Mouse (Mus musculus) megakaryocyte-erythroid progenitor cell, adult 5-6 weeks (primary cell): ENCODE results near the gene Nvl. TPM values are rescaled to one million over a fixed set of nuclear protein-coding genes. Genes with fewer than 3 reads are reported as not detected.

ENCODE experiments used
- ATAC-seq: replicated peaks from 2 replicates; pipeline ENCODE4 v1.8.0; 2016; ENCODE audit warnings: mild to moderate bottlenecking, inconsistent platforms; ENCODE audit not compliant: severe bottlenecking, poor library complexity, low FRiP score, low TSS enrichment
- total RNA-seq, 2 experiments: library from RNA; stranded (forward) in 1 of 2; stranded (reverse) in 1 of 2; fragments of 200-1000, 215-1000 nt in 1 of 2; fragments of >200 nt in 1 of 2; fragmentation: Nextera tagmentation in 1 of 2; gene quantifications; 2 replicates each; pipeline ENCODE4 v1.2.3; 2014 to 2017

Nvl gene
- total RNA-seq (2014; fragmentation: Nextera tagmentation) (54.5 and 64.7 TPM in 2 replicates), total RNA-seq (2017) (36.3 and 37.0 TPM in 2 replicates)

DNA sequence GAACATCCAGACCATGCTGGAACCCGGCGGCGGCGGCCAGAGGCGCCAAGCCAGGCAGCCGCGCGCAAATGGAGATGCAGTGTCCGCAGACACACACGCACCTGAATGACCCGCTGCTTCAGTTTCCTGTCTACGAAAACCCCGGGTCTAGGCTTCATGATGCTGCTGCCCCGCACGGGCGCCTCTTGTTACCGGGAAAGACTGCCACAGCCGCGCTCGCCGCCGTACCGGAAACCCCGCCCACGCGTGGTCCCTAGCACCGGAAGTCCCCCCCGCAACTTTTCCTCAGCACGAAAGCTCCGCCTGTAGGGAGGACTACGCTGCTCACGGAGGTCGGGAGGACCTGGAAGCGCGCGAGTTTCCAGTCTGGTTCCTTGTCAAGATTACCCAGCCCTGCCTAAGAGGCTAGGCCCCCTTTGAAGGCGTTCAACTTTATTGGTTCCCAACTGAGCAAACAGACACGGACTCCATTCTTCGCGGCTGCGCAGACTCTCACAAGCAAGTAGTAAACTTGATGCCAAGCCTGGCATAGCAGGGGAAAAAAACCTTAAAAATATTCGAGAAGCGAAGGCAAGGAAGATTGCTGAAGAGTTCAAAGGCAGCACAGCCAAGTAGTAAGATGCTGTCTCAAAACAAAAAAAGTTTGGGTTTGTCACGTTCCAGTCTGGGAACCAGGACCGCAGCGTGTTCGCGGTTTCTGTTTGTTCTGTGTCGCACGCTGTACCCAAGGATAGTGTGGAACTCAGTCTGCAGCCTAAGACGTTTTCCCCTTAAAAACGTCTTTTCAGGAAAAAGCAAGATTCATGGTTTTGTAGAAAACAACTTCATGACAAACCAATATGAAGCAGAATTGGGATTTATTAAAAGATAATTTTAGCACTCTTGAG, at the start of gene Nvl, which contains the start of gene Cnih4:
Gene Nvl (minus strand): TSS at position 255 of the 887 bp plus-strand sequence.
Gene Cnih4 (plus strand): TSS at position 744 of the 887 bp plus-strand sequence.
- peak; percentile 93 for ATAC-seq

DNA sequence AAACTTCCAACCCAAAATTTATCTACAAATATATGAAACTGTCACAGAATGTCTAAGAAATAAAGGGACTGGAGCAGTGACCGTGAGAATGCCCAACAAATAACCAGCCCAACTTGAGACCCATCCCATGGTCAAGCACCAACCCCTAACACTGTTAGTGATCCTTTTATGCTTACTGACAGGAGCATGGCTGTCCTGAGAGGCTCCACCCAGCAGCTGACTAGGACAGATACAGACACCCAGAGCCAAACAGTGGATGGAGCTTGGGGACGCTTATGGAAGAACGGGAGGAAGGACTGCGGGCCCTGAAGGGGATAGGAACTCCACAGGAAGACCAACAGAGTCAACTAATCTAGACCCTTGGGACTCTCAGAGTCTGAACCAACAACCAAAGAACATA, 44.9 kb upstream of the Nvl start:
- no peak for ATAC-seq

DNA sequence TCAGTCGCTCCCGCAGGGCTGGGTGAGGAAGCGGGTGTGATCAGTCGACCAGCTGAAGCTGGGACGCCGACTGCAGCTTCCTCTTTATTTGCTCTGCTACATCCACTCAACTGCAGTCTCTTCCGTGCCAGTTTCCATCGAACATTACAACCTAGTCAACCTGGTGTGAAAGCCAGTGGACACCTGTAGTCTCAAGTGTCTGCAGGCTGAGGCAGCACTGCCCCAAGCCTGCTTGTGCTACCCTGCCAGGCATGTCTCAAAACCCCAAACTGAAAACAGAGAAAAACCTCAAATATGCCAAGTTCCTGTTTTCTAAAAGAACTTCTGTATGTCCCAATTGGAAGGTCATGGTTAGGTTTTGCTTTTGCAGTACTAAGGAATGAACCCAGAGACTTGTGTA, 26.2 kb upstream of the Nvl start:
- peak; percentile 51; the same call in 1 of the 2 replicates for ATAC-seq

DNA sequence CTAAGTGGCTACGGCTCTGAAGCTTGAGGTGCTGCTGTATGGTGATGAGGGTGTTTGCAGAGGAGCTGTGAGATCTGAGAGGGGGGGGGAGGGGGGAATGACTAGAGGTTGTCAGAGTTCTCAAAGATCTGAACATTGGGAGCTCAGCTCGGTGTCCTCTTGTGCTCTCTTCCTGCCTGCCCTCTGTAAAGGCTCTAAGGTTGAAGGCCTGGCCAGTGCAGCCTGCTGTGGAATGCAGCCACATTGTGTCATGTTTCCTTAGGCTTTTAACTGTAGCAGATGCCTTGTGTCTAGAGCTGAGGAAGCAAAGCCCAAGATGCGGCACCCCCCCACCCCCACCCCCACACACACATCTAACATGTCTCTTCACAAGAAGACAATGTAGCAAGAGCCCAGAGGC, 24.4 kb upstream of the Nvl start:
- ATAC-seq, result no peak

DNA sequence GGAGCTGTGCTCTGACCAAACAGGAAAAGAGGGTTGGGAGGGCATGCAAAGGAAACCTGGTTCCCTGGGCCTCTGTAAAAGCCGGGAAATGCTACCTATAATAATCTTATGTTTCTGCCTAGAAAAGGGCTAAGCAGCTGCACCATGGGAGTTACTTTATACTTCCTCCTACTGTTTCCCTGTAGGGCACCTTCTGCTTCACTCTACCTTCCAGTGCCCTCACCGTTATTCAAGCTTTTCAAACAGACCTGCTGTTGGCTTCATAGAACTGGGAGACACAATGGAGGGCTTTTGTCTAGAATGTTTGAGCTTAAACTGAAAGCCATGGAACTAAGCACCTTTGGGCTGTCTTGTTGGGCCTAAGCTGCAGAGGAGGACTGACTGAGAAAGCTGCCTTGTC, 23.8 kb upstream of the Nvl start:
- ATAC-seq, result no peak

DNA sequence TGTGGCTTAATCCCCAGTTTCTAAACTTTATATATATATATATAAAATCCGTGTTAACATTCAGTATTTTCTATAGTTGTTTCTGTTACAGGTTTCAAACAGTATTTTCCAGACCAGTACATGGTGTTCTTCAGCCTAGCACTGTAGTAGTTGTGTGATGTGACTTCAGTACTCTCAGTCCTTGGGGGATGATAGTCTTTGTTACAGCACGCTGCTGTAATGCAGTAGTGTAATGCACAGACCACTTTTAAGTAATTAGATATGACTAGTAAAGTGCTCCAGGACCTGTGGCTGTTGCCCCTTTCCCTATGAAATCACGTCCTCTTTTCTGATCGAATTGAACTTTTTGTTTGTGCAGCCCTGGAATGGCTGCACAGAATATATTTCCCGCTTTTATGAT, 7.5 kb upstream of the Nvl start:
- no peak for ATAC-seq

DNA sequence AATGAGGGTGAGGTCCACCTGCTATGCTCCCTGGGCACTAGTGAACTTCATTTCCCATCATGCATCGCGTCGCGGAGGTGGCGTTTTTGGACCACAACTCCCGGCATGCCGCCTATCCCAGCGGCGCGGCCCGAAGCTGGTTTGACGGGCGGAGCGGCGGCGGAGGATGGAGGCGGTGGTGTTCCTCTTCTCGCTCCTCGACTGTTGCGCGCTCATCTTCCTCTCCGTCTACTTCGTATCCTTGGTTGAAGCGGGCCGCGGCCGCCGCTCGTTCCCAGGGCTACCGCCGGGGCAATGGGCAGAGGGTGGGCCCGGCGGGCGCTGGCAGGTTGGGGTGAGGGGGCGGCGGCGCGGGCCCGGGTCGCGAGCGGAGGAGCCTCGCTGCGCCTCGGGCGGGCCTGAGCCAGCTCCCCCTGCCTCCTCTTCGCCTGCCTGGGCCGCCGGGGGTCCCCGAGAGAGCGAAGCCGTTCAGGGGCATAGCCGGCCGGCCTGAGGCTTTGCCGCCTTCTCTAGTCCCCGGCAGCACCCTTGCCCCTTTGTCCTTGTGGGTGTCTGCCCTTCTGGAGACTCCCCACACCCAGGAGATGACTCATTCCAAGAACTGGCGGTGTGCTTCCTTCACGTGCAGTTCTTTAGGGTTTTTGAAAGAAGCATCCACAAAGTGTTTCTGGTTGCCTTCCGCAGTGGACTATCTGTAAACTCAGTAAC, 7.0 kb upstream of the Nvl start:
- ATAC-seq, result peak; percentile 93

DNA sequence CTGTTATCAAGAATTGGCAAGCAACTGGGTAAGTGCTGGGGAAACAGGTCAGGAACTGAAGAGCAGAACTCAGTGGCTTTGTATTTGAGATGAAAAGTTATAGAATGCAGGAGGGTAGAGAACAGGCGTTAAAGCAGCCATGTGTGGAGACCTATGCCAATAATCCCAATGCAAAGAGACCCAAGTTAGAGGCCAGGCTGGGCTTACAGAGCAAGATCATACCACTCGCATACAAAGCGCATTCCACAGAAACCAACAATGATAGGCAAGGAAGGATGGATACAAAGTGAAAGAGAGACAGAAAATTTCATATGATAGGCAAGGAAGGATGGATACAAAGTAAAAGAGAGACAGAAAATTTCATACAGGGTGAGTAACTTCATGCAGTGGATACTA, 6.4 kb upstream of the Nvl start:
- no peak for ATAC-seq

DNA sequence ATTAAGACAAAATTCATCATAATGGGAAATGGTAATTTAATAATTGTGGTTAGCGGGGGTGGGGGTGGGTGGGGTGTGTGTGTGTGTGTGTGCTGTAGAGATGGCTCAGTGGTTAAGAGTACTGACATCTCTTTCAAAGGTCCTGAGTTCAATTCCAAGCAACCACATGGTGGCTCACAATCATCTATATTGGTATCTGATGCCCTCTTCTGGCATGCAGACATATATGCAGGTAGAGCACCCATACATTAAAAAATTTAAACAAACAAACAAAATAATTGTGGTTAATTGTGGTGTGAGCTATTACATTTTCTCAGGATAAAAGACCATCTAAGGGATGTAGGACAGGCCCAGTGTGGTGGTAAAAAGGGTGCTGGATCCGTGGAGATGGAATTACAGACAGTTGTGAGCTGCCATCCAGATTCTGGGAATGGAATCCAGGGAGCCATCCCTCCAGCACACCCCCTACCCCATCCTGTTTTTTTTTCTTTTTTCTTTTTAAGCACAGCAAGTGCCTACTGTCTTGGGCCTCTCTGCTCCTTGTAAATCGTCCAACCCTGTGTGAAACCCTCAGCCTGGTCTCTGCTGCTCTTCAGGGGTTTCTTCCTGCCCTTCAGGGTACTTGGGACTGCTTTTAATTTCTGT, 5.5 kb upstream of the Nvl start:
- no peak for ATAC-seq

DNA sequence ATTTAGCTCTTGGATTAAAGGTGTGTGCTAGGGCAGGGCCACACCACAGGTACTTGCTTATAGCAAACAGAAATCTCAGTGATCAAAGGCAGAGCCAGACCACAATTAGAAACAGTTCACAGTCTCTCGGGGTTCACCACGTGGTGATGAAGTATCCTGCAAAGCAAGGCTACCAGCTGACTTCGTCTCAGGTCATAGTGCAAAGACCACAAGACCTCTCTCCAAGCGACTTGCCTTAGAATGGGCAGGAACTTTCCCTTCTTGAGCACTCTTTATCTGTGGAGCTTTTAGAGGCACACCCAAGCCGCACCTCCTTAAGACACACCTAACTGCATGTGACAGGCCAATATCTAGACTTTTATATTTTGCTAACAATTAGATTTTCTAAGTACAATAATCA, 4.5 kb upstream of the Nvl start:
- peak; percentile 31; the same call in 1 of the 2 replicates for ATAC-seq

DNA sequence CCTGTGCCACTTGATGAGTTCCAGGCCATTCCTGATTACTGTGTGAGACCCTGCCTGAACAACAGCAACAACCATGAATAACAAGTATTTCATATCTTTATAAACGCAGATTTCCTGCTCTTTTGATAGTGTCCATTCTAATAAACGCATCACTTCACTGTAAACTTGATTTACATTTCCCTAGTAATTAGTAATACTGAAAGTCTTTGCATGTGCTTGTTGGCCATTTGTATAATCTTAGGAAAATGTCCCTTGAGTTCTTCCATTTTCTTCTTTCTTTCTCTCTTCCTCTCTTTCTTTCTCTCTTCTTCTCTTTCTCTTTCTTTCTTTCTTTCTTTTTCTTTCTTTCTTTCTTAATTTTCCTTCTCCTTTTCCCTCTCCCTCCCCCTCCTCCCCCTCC, 2.2 kb upstream of the Nvl start:
- ATAC-seq, result no peak

DNA sequence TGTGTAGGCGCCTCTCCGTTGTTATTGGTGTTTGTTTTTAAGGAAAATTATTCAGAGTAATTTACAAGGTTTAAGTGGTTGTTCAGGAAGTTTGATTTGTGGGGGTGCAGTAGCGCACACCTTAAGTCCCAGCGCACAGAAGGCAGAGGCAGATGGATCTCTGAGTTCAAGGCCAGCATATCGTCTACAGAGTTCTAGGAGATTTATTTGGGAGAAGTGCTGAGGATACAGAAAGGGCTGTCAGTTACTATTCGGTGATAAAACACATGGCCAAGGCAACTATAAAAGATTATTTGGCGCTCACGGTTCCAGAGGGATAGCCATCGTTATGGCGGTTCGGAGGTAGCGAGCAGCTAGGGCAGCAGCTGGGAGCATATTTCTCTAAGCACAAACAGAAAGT, 962 bp upstream of the Nvl start:
- ATAC-seq, result no peak

DNA sequence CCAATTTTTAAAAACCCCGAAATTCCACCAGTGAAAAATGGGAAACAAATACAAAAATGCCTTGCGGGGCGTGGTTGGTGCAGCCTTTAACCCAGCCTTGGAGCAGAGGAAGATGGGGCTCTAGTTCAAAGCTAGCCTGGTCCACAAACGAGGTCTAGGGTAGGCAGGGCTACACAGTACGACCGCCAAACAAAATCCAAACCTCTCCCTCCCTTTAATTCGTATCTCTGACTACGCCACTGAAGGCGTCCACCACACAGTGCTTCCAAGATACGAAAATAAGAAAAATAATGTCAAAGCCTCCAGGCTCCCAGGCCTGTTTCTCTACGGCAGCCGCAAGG, 425 bp downstream of the Nvl start:
- ATAC-seq, result peak; percentile 40

DNA sequence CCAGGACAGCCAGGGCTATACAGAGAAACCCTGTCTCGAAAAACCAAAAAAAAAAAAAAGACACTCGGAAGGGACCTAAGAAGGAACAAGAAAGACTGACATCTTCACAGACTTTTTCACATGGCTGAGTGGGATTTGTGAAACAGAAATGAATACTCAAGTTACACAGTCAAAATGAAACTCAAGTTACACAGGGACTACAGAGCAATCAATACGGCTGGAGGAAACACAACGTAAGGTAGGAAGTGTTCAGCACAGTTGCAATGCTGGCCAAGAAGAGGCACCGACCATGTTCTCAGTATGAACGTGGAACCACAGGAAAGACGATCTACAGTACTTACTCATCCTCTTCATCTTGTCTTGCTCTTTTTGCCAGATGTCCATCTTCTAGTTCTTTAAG, 5.3 kb downstream of the Nvl start:
- no peak for ATAC-seq

DNA sequence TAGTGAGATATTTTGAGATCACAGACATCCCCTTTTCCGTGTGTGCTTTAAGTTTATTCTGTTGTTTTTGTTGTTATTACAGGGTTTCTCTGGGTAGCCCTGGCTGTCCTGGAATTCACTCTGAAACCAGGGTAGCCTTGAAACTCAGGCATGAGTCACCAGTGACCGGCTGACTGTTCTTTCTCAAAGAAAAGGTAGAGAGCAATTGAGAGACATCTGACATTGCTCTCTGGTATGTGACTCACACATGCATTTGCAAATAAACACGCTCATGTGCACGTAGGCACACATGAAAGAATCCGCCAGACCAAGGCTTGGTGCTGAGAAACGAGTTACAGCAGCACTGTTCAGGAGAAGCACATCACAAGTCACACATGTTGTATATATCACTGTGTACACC, 12.1 kb downstream of the Nvl start:
- ATAC-seq, result no peak

DNA sequence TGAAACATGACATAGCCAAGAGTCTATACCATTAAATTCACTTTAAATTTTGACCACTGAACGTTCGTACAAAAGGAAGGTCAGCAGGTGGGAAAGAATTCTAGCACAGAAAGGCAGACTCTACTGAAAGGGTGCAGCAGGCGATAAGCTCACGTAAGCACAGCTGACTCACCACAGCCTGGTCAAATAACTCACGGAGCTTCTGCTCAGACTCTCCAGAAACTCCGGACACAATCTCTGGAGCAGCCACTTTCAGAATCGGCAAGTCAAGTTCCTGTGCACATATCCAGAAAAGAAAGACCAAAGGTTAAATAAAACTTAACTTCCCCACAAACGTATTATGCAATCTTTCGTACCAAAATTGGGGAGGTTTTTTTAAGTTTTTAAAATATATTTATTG, 17.2 kb downstream of the Nvl start:
- ATAC-seq, result no peak

DNA sequence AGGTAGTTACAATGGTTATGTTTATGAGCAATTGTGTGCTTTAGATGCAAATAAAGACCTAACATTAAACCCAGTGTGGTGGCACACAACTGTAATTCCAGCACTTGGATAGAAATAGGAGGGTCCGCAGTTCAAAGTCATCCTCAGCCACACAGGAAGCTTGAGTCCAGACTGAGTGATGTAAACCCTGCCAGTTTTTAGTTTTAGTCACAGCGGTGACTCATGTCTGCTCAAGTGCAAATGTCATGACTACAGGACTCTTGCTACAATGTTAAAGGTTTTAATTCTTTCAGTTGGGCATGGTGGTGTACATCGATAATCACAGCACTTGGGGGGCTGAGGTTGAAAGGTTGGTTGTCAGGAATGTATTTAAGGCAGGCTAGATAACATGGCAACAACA, 18.1 kb downstream of the Nvl start:
- no peak for ATAC-seq

DNA sequence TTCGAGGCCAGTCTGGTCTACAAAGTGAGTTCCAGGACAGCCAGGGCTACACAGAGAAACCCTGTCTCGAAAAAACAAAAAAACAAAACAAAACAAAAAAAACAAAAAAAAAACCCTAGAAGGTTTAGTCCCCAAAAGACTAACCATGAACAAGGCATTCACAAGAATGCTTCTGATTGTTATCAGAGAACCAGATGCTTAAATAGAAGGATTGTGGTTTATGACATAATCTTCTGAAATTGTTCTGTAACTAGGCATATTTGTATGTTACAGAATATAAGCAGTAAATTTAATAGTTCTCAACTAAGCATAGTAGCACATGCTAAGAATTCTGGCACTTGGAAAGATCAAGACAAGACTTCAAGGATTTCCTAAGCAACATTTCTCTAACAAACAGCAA, 19.9 kb downstream of the Nvl start:
- no peak for ATAC-seq

DNA sequence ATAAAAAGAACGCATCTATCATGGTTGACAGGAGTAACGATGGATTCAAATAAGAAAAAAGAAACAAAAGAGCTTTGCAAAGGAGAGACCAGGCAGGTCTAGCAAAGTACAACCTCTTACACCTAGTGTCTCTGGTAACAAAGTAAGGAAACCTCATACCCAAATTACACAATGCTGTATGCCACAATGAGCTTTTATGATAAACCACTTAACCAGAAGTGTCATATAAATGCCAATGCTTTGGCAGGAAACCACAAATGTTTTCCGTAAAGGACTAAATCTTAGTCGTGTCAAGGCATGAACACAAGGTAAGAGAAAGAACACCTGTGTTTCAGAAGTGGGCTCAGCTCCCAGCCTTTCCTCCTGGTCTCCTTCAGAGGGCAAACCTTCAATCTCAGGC, 26.9 kb downstream of the Nvl start:
- ATAC-seq, result no peak

DNA sequence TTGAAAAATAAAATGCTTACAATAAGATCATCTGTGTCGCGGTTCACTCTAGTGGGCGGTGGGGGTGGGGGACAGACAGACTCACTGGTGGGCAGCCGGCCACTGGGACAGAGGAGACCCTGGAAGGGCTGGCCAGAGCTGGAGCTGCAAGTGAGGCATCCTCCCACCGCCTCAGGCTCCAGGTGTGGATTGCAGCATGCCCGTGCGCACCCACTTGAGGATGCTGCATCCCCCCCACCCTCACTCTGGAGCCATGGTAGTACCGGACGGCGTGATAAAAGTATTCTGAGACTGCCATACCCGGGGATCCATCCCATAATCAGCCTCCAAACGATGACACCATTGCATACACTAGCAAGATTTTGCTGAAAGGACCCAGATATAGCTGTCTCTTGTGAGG, 54.0 kb downstream of the Nvl start:
- ATAC-seq, result no peak
